Mouse (Mus musculus) embryonic facial prominence, embryonic 14.5 days (tissue): ENCODE data around the gene Ccl17. TPM values are rescaled to one million over a fixed set of nuclear protein-coding genes. Genes with fewer than 3 reads are reported as not detected.

Source experiments
- ATAC-seq: fragments of 200-750 bp; cut with Nextera tagmentation; 2 replicates; pipeline ENCODE4 v1.8.0; 2017; ENCODE audit warnings: low read depth, moderate number of reproducible peaks, moderate TSS enrichment
- DNase-seq: peaks from one replicate; pipeline ENCODE4 v3.0.0-alpha.2; 2015; ENCODE audit warnings: low spot score
- H3K27ac ChIP-seq: fragments of 300-500 bp; sonication (generic); replicated peaks from 2 replicates; pipeline ENCODE4 v1.5.1; 2014; ENCODE audit warnings: low read depth, mild to moderate bottlenecking, low read length, moderate library complexity
- H3K27me3 ChIP-seq: fragments of 300-500 bp; sonication (generic); replicated peaks from 2 replicates; pipeline ENCODE4 v1.6.1; 2014; ENCODE audit warnings: low read length; ENCODE audit not compliant: control insufficient read depth, insufficient read depth
- H3K36me3 ChIP-seq: fragments of 300-500 bp; sonication (generic); 2 replicates; pipeline ENCODE4 v1.6.1; 2014; ENCODE audit warnings: low read length, mixed read lengths; ENCODE audit not compliant: control insufficient read depth, insufficient read depth
- H3K4me1 ChIP-seq: fragments of 300-500 bp; sonication (generic); 2 replicates; pipeline ENCODE4 v1.6.1; 2014; ENCODE audit warnings: antibody characterized with exemption, low read length; ENCODE audit not compliant: control insufficient read depth, insufficient read depth
- H3K4me2 ChIP-seq: fragments of 300-500 bp; sonication (generic); 2 replicates; pipeline ENCODE4 v1.6.1; 2014; ENCODE audit warnings: low read depth, mild to moderate bottlenecking, low read length, moderate library complexity, mixed read lengths
- H3K4me3 ChIP-seq: fragments of 300-500 bp; sonication (generic); 2 replicates; pipeline ENCODE4 v1.5.1; 2014; ENCODE audit warnings: low read depth, mild to moderate bottlenecking, low read length
- H3K9ac ChIP-seq: fragments of 300-500 bp; sonication (generic); 2 replicates; pipeline ENCODE4 v1.6.1; 2014; ENCODE audit warnings: low read depth, mild to moderate bottlenecking, low read length, moderate library complexity, mixed read lengths
- H3K9me3 ChIP-seq: fragments of 300-500 bp; sonication (generic); 2 replicates; pipeline ENCODE4 v1.6.1; 2016; ENCODE audit warnings: low read length; ENCODE audit not compliant: control insufficient read depth
- WGBS: fragments of 180-500 bp; shearing (Covaris S2); extraction: QIAGEN DNeasy Blood & Tissue Kit; methylation state at CpG from one replicate; pipeline ENCODE4 v1.1.7; 2014; 5-methylcytosine and 5-hydroxymethylcytosine counted together
- polyA plus RNA-seq: library from polyadenylated mRNA; unstranded; fragments of >200 nt; fragmentation: Nextera tagmentation; extraction: Ambion mirVana; gene quantifications from 2 replicates; pipeline ENCODE4 v1.2.1, GENCODE M21; 2014

Gene Ccl17
- polyA plus RNA-seq, 1 experiment from 2014 or later, result 0.63 TPM

DNA sequence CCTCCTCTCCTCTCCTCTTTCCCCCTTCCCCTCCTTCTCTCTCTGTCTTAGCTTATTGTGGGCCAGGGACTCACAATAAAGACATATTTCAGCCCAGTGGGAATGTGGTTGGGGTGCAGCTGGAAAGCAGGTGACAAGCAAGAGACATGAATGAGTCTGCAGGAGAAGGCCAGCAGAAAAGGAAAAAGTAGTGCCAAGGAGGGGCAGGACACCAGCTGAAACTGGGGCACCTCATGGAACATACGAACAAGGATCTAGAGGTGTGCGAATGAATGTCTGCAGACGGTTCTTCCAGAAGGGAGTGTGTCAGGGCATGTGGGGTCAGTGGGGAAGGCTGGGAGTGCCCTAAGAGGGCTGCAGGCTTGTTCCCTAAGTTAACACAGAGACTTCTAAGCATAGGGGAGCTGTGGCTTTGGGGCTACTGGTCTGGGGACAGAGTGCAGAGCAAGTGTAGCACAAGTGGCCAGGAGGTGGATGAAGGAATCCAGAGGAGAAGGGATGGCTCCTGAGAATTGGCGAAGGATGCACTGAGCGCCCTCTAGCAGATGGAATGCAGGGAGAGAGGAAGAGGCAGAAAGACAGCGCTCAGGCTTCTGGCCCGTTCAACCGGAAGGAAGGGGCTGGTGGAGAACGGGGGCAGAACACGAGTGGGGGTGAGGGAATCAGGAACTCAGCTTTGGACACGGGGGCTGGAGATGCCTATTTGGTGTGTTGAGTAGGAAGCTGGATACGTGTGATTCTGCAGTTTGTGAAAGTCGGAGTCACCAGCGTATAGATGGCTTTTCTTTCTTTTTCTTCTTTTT, 8.8 kb upstream of the Ccl17 start:
- 43% methylated on average over 14 of the region's 14 CpGs for WGBS
- Histone ChIP-seq H3K27me3 (no peaks in the 10 kb centered on the region), H3K9me3 (no peaks in the 10 kb centered on the region), H3K4me2 (no peak overlapping the region), H3K27ac (no peak overlapping the region), H3K4me3 (no peak overlapping the region), H3K4me1 (no peaks in the 10 kb centered on the region), H3K9ac (no peak overlapping the region), H3K36me3 (no peaks in the 10 kb centered on the region)
- DNase-seq (no peak), ATAC-seq (no peak)

DNA sequence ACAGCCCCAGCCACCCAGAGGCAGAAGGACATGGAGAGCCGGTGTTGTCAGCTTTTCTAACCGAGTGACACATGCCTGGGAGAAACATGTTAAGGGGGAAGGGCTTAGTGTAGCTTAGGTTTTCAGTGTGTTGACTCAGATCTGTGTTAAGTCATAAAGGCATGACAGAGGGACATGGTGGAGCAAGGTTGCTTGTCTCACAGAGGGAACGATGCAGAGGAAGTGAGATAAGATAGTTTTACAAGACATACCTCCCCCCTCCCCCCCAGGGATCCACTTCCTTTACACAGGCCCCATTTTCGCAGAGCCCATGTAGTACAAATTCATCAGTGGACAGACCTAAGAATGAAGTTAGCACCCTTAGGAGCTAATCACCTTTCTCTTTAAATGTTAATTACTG, 7.9 kb upstream of the Ccl17 start:
- DNase-seq, result no peak
- 71% methylated on average over 4 of the region's 4 CpGs for WGBS
- Histone ChIP-seq H3K4me2 (no peak overlapping the region), H3K36me3 (no peaks in the 10 kb centered on the region), H3K9ac (no peak overlapping the region), H3K27ac (no peak overlapping the region), H3K9me3 (no peaks in the 10 kb centered on the region), H3K27me3 (no peaks in the 10 kb centered on the region), H3K4me3 (no peak overlapping the region), H3K4me1 (no peaks in the 10 kb centered on the region)
- ATAC-seq, result no peak

DNA sequence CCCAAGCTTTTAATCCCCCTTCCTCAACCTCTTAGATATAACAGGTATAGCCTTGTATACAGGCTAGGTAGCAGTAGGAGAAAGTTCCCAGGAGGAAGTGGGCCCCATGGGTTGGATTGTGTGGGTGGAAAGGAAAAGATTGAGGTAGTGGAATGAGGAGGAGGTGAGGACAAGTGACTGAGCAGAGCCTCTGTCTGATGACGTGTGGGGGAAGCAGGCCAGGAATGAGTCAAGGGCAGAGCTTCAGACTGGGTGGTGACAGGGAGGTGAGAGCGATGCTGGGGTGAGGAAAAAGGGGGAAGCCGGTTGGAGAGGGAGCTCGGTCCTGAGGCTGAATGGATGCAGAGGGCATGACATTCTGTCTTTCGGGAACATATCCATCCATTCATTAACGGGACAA, 6.7 kb upstream of the Ccl17 start:
- Histone ChIP-seq H3K27me3 (no peaks in the 10 kb centered on the region), H3K4me3 (no peak overlapping the region), H3K4me1 (no peaks in the 10 kb centered on the region), H3K36me3 (no peaks in the 10 kb centered on the region), H3K4me2 (no peak overlapping the region), H3K9me3 (no peaks in the 10 kb centered on the region), H3K9ac (no peak overlapping the region), H3K27ac (no peak overlapping the region)
- ATAC-seq (no peak), DNase-seq (no peak)
- 66% methylated on average over 6 of the region's 6 CpGs for WGBS

DNA sequence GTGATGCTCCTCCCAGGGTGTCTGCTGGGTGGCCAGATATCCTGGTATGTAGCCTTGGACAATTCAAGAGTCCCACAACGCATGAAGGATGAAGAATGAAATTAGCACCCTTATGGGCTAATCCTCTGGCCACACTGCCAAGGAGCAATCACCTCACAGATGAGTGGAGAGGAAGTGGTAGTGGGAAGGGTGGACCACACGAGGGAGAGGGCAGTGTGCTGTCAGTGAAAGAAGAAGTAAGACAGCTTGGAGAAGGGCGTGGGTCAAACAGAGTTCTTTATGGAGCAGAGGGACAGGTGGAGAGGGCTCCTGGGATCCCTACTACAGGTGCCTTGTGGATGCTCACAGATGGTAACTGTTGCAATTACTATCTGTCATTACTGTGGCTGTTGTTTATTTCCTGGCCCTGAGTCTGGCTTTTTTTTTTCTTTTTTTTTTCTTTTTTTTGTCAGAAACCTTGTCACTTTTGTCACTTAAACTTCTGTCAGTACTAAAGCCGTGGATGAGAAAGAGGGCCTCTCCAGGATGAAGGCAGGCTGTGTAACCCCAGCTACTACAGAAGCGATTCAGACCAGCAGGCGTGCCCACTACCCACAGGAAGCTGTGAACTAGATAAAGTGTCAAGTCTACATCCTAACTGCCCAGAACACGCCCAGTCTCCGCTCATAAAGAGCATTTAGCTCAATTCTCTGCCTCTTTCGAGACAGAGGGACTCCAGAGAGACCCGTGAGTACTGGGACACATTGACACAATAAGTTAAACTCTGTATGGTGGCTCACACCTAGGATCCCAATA, 5.5 kb upstream of the Ccl17 start:
- Histone ChIP-seq H3K27me3 (no peaks in the 10 kb centered on the region), H3K4me3 (no peak overlapping the region), H3K27ac (no peak overlapping the region), H3K9me3 (no peaks in the 10 kb centered on the region), H3K9ac (no peak overlapping the region), H3K4me1 (no peaks in the 10 kb centered on the region), H3K36me3 (no peaks in the 10 kb centered on the region), H3K4me2 (no peak overlapping the region)
- DNase-seq (no peak), ATAC-seq (no peak)
- WGBS, result 67% methylated on average over 10 of the region's 10 CpGs

DNA sequence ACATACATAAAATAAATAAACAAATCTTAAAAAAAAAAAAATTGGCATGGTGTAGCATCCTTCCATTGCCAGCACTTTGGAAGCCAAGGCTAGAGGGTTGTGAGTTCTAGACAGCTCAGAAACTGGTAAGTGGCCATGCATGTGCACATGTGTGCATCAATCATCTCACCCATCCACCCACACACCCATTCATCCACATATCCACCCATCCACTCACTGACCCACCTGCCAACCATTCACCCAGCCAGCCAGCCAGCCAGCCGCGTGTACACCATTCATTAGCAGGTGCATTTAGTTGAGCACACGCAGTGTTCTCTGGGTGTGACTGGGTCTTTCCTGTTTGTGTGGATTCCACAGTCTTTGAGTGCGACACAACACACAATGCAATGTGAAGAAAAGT, 4.4 kb upstream of the Ccl17 start:
- ATAC-seq (no peak), DNase-seq (no peak)
- no peak overlapping the region for H3K9ac ChIP-seq
- no peaks in the 10 kb centered on the region for H3K36me3 ChIP-seq
- H3K4me3 ChIP-seq, result no peak overlapping the region
- no peaks in the 10 kb centered on the region for H3K4me1 ChIP-seq
- no peaks in the 10 kb centered on the region for H3K9me3 ChIP-seq
- WGBS, result 75% methylated on average over 4 of the region's 4 CpGs
- no peaks in the 10 kb centered on the region for H3K27me3 ChIP-seq
- H3K4me2 ChIP-seq, result no peak overlapping the region
- no peak overlapping the region for H3K27ac ChIP-seq

DNA sequence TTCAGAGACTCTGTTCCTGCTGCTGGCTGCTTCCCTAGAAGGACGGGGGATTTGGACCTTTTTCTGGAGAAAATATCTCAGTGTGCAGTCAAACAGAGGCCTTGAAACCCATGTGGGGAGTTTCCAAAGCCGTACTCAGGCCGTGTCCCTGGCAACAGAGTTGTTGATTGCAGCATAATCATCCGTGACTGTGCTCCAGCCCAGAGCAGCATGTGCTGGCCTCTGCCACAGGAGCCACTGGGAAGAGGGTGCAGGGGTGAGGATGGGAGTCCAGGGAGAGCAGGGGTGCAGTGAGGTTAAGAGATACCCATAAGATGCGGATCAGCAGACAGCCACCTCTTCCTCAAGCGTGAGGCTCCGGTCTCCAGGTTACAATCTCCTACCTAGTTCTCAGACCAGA, 2.7 kb upstream of the Ccl17 start:
- 60% methylated on average over 7 of the region's 7 CpGs for WGBS
- no peak for DNase-seq
- ATAC-seq, result no peak
- no peak overlapping the region for H3K4me2 ChIP-seq
- H3K36me3 ChIP-seq, result no peaks in the 10 kb centered on the region
- no peaks in the 10 kb centered on the region for H3K27me3 ChIP-seq
- no peak overlapping the region for H3K4me3 ChIP-seq
- H3K27ac ChIP-seq, result no peak overlapping the region
- H3K9me3 ChIP-seq, result no peaks in the 10 kb centered on the region
- no peak overlapping the region for H3K9ac ChIP-seq
- no peaks in the 10 kb centered on the region for H3K4me1 ChIP-seq

DNA sequence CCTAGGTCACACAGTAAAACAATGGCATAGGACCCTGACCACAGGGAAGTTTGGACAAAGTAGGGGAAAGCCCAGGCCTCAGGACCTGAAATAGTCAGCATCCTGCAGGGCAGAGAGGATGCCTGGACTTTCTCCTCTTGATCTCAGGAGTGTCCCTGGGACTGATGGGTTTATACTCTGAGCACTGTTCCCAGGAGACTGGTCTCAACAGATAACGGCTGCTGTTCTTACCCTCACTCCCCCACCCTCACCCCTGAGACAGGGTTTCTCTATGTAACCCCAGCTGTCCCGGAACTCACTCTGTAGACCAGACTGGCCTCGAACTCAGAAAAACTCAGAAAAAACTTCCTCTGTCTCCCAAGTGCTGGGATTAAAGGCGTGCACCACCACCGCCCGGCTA, 1.9 kb upstream of the Ccl17 start:
- no peaks in the 10 kb centered on the region for H3K27me3 ChIP-seq
- H3K4me3 ChIP-seq, result no peak overlapping the region
- ATAC-seq (no peak), DNase-seq (no peak)
- no peak overlapping the region for H3K4me2 ChIP-seq
- no peaks in the 10 kb centered on the region for H3K9me3 ChIP-seq
- no peak overlapping the region for H3K9ac ChIP-seq
- H3K4me1 ChIP-seq, result no peaks in the 10 kb centered on the region
- H3K27ac ChIP-seq, result no peak overlapping the region
- no peaks in the 10 kb centered on the region for H3K36me3 ChIP-seq
- 80% methylated on average over 6 of the region's 6 CpGs for WGBS

DNA sequence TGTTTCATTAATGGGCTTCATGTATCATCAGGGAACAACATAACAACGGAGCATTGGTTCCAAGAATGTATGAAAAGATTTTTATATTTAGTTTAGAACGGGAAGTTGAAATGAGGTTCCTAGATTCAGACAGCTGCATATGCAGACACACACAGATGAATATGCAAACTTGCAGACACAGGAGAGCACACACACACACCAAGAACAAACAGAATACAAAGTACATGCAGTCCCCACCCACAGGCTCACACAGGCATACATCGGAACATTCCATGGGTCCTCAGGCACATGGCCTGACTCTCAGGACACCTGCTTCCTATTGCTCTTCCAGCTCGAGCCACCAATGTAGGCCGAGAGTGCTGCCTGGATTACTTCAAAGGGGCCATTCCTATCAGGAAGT, 602 bp downstream of the Ccl17 start:
- DNase-seq (no peak), ATAC-seq (no peak)
- Histone ChIP-seq H3K9ac (no peak overlapping the region), H3K4me2 (no peak overlapping the region), H3K27me3 (no peaks in the 10 kb centered on the region), H3K9me3 (no peaks in the 10 kb centered on the region), H3K36me3 (no peaks in the 10 kb centered on the region), H3K27ac (no peak overlapping the region), H3K4me3 (no peak overlapping the region), H3K4me1 (no peaks in the 10 kb centered on the region)
- WGBS, result 77% methylated on average over 5 of the region's 5 CpGs

DNA sequence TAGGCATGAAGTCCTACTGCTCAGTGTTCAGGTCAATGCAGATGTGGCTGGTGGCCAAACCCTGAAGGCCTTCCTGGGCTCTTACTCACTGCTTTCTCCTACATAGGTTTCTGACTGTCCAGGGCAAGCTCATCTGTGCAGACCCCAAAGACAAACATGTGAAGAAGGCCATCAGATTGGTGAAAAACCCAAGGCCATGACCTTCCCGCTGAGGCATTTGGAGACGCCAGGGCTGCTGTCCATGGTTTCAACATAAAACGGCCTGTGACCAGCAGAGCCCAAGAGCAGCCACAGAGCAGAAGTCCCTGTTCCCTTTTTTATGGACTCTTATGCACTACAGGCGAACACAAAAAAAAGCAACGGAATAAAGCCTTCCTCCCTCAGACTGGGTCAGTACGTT, 1.4 kb downstream of the Ccl17 start:
- ATAC-seq, result no peak
- no peak overlapping the region for H3K4me2 ChIP-seq
- no peaks in the 10 kb centered on the region for H3K36me3 ChIP-seq
- no peaks in the 10 kb centered on the region for H3K27me3 ChIP-seq
- H3K27ac ChIP-seq, result no peak overlapping the region
- no peaks in the 10 kb centered on the region for H3K4me1 ChIP-seq
- no peak for DNase-seq
- 70% methylated on average over 6 of the region's 6 CpGs for WGBS
- H3K9me3 ChIP-seq, result no peaks in the 10 kb centered on the region
- H3K9ac ChIP-seq, result no peak overlapping the region
- H3K4me3 ChIP-seq, result no peak overlapping the region
